Mouse (Mus musculus): ENCODE measurements around the gene Nacc2.

Nacc2 gene

DNA sequence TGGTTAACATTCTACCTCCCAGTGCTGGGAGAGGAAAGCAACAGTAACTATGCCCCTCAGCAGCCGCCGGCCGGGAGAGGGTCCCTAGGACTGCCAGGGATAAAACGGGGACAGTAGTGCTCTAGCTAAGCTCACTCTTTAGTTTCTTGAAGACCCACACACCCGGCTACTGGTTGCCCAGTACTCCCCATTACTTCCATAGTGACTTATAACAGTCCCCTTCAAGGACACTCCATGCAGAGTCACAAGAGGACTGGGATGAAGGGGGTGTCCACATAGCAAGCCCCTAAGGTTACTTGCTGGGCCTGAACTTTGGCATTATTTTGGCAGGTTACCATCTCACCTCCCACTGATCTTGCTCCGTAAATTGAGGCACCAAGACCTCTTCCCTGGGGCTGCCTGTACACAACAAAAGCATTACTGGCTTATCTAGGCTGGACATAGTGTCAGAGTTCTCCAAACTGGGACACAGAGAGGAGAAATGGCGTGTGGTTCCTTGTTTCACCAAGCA lies 16.1 kb upstream of the Nacc2 start:
- no peak for DNase-seq

- no peak for DNase-seq
These were observed 15.4 kb upstream of the Nacc2 start for GRCm38 (mm10) chr2:26138252-26139033.

DNA sequence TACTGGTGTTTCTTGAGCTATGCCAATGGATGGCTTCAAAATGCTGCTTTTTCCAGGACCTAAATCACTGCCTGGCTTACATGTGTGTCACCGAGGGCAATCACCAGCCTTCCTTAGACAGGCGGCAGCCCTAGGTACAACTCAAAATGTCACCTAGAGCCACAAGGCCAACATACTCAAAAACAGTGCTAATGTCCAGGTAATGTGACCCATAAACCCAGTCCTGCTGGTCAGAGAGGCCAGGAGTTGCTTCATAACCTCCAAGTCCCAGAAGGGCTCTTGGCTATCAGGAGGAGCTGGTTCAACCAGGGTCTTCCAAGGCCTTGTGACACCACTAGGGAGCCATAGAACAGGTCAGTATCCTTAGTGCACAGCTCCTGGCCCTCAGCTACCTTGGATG lies 11.6 kb upstream of the Nacc2 start:
- DNase-seq = no peak

DNA sequence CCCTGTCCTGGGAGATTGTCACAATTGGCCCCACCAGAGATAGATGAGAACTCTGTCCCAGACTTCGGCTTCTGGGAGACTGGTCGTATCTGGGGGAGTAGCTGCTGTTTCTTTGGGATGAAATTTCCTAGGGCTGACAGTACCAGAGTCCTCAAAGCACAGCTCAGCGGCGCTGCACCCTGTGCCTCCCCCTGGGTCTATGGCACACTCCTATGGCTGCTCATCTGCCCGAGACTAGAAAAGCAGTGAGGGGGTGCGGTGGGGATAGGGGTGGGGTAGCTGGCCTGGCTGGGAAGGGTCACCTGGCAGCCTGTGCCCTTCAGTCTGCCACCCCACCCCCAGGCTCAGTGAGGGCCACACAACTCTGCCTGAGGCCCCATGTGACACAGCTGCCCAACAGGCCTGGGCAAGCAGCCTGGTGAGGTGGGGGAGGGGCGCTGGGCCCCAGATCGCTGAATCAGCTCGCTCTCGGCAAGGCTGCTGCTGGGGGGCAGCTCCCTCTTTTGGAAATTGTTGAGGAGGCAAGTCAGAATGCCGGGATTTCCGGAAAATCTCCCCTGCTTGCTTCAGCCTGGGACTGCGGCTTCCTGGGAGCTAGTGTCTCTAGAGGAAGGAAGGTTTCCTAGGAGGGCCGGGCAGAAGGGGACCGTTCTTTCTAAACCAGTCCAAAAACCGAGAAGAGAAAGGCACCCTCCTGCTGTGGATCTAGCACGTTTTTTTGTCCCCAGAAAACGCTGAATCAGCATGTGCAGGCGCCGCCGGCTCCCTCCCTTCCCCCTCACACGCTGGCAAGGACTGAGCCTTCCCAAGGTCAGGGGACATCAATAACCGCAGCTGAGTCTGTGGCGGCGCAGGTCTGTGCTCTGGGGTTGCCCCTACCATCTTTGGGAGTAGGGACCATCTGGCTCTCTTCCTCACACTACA lies 9.9 kb upstream of the Nacc2 start:
- peak; percentile 93 for DNase-seq

- DNase-seq = no peak
These were observed 8.3 kb upstream of the Nacc2 start for GRCm38 (mm10) chr2:26131327-26131726.

DNA sequence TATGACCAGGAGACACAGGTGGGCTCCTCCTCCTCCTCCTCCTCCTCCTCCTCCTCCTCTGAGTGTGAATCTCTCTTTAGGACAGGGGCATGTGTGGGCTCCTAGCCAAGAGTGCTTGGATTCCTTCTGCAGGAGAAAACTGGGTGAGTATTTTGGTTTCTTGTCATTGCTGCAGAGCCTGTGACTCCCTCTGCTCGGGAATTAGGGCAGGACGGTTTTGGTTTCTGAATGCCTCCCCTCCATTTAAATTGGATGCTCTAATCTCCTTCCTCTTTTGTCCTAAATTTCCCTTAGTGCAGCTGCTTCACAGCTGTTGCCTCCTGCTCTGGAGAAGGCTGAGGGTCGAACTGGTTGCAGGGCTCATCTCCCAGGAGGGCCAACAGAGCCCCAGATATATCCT lies 6.9 kb upstream of the Nacc2 start:
- DNase-seq = no peak

- DNase-seq = no peak
These were observed 6.3 kb upstream of the Nacc2 start for GRCm38 (mm10) chr2:26129346-26129745.

GRCm38 (mm10) chr2:26122171-26123078 lies 595 bp downstream of the Nacc2 start:
- DNase-seq = peak; percentile 89

DNA sequence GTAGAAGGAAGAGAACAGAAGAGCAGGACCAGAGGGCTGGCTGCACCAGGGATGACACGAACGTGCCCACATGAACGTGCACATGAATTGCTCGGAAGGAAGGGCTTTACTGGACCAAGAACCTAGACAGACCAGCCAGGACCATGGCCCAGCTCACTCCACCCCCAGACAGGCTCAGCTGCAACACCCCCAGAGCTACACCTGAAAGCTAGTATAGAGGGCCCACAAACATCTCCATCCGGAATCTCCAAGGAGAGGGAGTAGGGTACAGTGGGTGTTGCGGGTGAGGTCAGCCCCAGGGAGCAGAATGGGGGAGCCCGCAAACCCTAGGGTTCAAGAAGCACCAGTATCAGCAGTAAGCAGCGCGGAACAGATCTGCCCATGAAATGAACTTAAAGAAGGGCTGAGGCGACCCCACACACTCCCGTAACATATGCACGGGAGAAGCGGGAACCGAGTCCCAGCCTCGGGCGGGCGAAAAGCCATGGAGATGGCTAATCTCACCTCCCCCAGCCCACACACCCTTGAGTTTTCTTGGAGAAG lies 1.4 kb downstream of the Nacc2 start:
- DNase-seq = no peak

- no peak for DNase-seq
These were observed 3.4 kb downstream of the Nacc2 start for GRCm38 (mm10) chr2:26119626-26120025.

DNA sequence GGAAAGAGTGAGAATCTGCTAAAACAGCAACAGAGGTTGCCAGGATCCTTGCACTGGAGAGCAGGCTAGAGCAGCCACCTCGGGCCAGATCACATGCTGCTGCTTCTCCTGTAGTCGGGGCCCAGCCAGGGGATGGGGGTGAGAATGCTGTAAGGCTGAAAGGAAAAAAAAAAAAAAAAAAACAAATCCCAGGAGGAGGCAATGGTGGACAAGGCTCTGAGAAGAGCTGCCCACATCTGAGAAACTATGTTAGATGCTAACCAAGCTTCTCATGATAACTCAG lies 3.8 kb downstream of the Nacc2 start:
- no peak for DNase-seq

- peak; percentile 64 for DNase-seq
These were observed 4.3 kb downstream of the Nacc2 start for GRCm38 (mm10) chr2:26118584-26119309.

GRCm38 (mm10) chr2:26117580-26117979 lies 5.4 kb downstream of the Nacc2 start:
- no peak for DNase-seq

DNA sequence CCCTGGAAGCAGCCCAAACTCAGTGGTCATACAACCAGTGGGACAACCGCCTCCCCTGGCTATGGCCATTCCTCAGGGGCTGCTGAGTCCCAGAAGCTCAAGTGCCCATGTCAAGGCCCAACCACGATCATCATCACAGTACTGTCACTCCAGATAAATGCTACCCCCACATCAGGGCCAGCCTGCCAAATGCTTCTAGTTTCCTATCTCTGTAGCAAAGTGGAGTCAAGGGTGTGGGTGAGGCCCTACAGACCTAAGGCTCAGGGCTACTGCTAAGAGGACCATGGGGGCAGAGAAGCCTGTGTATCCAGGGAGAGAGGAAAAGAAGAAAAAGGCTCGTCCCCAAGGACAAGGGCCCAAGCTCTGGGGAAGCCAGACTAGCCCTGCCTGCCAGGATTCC lies 6.5 kb downstream of the Nacc2 start:
- no peak for DNase-seq

DNA sequence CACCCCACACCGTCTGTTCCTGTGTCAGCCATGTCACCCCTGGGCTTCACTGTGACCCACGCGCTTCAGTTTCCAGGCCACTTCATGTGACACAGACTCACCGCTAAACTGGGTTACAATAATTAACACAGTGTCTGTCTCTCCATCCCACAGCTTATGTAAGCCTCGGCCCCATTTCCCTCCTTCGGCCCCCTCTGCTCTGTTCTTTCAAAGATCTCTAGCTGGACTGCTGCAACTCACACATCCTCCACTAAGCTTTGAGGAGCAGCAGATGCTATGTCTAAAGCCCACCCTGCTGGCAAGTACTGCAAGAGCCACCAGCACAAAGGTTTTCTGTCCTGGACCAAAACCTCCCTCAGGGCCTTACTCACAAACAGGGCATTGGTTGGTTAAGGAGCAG lies 7.8 kb downstream of the Nacc2 start:
- DNase-seq = no peak

GRCm38 (mm10) chr2:26108237-26108636 lies 14.8 kb downstream of the Nacc2 start:
- no peak for DNase-seq

DNA sequence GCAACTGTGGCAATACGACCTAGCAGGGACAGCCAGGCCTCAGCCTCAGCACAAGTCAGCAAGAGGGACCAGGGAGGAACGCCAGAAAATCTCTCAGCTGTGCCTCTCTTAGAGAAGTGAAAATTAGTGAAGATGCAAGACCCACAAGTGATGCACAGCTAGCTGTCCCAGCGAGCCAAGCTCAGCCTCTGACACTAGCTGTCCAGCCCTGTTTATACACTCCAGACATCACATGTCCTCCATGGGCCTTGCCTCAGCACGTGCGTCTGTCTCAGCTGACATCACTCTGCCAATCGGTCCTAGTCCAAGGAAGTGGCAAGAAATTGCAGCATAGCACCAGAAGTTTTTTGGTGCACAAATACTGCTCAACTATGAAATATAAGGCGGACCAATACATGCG lies 16.0 kb downstream of the Nacc2 start:
- no peak for DNase-seq

DNA sequence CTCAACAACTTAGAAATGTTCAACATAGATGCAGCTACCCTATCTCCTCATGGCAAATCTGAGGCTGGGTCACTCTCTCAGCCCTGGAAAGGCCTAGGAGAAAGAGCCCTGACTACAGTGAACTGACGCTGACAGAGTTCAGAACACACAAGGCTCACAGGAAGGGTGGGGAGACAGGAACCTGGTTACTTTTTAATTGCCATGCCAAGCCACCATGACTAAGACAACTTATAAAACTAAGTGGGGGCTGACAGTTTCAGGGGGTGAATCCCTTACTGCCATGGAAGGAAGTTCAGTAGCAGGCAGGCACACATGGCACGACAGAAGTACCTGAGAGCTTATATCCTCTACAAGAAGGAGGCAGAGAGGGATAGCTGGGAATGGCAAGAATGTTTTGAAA lies 16.8 kb downstream of the Nacc2 start:
- DNase-seq = no peak

DNA sequence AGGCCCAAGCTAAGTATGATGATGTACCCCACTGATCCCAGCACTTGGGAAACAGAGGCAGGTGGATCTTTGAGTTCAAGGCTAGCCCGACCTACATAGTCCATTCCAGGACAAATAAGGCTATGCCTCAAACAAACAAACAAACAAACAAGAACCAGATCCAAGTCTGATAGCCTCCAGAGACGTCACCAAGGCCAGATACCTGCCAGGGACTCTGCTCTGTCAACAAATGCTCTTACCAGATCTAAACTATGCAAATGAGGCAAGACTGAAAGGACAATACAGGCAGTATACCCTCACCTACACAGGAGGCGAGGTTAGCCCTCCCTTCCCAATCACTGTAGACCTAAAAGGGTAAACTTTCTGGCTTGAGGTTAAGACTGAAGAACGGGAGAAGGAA lies 22.7 kb downstream of the Nacc2 start:
- DNase-seq = no peak

DNA sequence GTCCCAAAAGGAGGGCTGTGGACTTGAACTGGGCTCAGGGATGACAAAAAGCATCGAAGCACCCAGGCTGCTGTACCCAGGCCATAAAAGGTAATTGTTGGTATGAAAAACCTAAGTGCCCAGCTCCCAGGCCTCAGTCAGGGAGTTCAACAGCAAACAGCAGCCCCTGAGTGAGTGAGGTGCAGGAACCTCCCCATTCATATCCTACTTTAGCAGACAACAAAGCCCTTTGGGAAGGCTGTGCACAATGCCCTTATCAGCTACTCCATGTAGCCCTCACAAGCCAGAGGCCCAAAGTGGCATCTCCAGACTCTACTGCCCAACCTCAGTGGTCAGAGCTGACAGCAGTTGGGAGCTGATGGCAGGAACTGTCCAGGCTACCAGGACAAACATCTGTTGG lies 23.2 kb downstream of the Nacc2 start:
- no peak for DNase-seq

DNA sequence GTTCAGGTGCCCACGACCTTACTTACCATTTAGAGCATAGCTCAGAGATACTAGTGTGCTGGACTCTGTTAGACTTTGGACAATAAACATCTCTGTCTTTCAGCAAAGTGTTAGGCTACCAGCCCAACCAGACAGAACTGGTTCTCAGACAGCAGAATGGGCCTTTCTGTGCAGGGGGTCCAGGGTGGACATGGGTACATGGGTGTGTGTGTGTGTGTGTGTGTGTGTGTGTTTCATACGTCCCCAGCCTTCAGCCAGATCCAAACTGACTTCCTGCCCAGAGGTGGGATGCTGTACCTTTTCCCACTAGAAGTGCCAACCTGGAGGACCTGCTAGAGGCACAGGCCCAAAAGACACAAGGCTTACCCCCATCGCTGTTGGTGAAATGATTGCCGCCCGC lies 23.8 kb downstream of the Nacc2 start:
- no peak for DNase-seq

DNA sequence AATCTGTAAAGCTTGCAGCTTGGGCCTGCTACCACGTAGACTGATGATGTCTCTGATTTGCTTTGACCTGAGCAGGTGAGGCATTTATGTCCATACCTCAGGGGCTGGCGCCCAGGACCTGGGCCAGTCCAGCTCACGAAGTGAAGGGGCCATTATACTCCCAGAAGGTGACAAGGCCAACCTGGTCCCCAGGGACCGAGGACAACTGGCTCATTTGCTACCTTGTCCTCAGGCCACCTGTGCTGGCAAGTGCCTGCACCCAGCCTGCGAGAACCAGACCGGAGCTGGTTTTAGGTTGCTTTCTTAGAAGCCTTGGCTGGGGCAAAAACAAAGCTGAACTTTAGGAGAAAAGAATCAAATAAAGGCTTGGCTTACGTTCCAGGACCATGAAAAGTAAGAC lies 29.1 kb downstream of the Nacc2 start:
- DNase-seq = peak; percentile 69

Measured in kidney, postnatal 14 days (tissue).